Mouse (Mus musculus): ENCODE measurements around the gene Lpcat4. TPM values are rescaled to one million over a fixed set of nuclear protein-coding genes. Genes with fewer than 3 reads are reported as not detected.
A peak's percentile ranks its signal among the peaks of the same experiment; 100 is the strongest.

Lpcat4 gene
- 219 and 231 TPM in 2 replicates for polyA plus RNA-seq (2012; rRNA removed)

DNA sequence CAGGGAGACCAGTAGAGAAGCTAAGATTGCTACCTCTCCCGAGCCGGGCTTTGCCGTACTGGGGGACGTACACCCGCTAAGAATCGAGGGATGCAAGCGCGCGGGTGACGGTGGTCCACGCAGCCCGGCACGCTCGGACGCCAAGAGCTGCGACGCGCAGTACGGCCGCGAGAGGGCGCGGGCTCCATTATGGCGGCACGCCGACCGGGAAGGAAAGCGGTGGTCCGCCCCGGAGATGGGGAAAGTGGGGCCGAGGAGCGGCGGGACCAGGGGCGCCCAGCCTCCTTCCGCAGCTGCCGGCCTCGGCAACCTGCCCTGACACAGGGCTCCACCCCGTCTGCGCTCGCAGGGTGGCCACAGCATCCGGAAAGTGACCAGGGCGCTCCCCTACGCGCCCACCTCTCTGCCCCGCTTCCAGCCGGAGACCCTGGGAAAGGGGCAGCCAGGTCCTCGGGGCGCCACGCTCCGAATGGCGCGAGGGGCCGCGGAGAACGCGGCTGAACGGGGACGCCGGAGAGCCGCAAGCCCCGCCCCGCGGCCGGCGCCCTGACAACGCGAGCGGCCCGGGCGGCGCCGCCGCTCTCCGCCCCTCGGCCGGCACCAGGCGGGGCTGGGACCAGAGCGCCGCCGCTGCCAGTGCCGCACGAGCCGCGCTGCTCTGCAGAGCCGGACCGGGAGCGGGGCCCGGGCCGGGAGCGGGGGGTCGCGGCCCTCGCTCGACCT is at the start of gene Lpcat4:
Gene Lpcat4 (plus strand): TSS at position 257 of the 723 bp plus-strand sequence.
- no peaks in the 10 kb centered on the region for H3K27me3 ChIP-seq (ENCODE audit: control insufficient read depth, insufficient read depth, low read length)
- WGBS: under 1% methylated on average over 92 of the region's 94 CpGs
- peak within 1 kb of the TSS; percentile 94 for H3K27ac ChIP-seq (ENCODE audit: insufficient read depth, low read length)
- peaks cover 2% of the 10 kb centered on the region; the same call in 1 of the 2 replicates for H3K4me1 ChIP-seq (ENCODE audit: control insufficient read depth, insufficient read depth, low read length)
- peak; percentile 48; the same call in 1 of the 2 replicates for TF ChIP-seq POLR2A (IDR thresholded peaks at IDR 0.05; ENCODE audit: borderline replicate concordance, insufficient read depth, low read length)
- peak; percentile 73 for TF ChIP-seq CTCF (IDR thresholded peaks at IDR 0.05; ENCODE audit: borderline replicate concordance, insufficient read depth, low read depth, low read length)
- peak within 1 kb of the TSS; percentile 91 for H3K4me3 ChIP-seq (replicated peaks; ENCODE audit: insufficient read depth, low read depth, low read length)
- DNase-seq: peak; percentile 88 to 94

GRCm38 (mm10) chr2:112196859-112197258 is 42.4 kb upstream of the Lpcat4 start:
- Histone ChIP-seq H3K27me3 (ENCODE audit: control insufficient read depth, insufficient read depth, low read length) (no peaks in the 10 kb centered on the region), H3K4me3 (replicated peaks; ENCODE audit: insufficient read depth, low read depth, low read length) (no peak overlapping the region), H3K4me1 (ENCODE audit: control insufficient read depth, insufficient read depth, low read length) (no peaks in the 10 kb centered on the region), H3K27ac (ENCODE audit: insufficient read depth, low read length) (no peak overlapping the region)
- TF ChIP-seq POLR2A (IDR thresholded peaks at IDR 0.05; ENCODE audit: borderline replicate concordance, insufficient read depth, low read length) (no peak), CTCF (IDR thresholded peaks at IDR 0.05; ENCODE audit: borderline replicate concordance, insufficient read depth, low read depth, low read length) (peak; percentile 84)
- WGBS: 2% methylated on average over 2 of the region's 2 CpGs
- DNase-seq: peak; percentile 27 to 45

DNA sequence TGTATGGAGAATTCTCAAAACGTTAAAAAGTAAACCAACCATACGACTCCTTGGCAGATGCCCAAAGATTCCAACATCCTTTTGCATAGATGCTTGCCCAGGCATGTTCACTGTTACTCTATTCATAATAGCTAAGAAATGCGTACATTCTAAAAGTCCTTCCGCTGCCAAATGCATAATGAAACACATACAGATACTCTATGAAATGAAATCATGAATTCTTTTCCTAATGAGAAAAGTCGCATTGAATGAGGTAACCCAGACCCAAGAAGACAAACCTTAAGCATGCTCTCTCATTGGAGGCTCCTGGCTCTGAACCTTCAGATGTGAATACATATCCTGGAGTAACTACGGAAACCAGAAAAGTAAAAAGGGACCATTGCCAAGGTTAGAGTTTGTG is 36.2 kb upstream of the Lpcat4 start:
- Histone ChIP-seq H3K4me3 (replicated peaks; ENCODE audit: insufficient read depth, low read depth, low read length) (no peak overlapping the region), H3K4me1 (ENCODE audit: control insufficient read depth, insufficient read depth, low read length) (no peaks in the 10 kb centered on the region), H3K27ac (ENCODE audit: insufficient read depth, low read length) (no peak overlapping the region), H3K27me3 (ENCODE audit: control insufficient read depth, insufficient read depth, low read length) (no peaks in the 10 kb centered on the region)
- no peak for DNase-seq
- 23% methylated on average over 6 of the region's 6 CpGs for WGBS
- TF ChIP-seq POLR2A (IDR thresholded peaks at IDR 0.05; ENCODE audit: borderline replicate concordance, insufficient read depth, low read length) (no peak), CTCF (IDR thresholded peaks at IDR 0.05; ENCODE audit: borderline replicate concordance, insufficient read depth, low read depth, low read length) (no peak)

DNA sequence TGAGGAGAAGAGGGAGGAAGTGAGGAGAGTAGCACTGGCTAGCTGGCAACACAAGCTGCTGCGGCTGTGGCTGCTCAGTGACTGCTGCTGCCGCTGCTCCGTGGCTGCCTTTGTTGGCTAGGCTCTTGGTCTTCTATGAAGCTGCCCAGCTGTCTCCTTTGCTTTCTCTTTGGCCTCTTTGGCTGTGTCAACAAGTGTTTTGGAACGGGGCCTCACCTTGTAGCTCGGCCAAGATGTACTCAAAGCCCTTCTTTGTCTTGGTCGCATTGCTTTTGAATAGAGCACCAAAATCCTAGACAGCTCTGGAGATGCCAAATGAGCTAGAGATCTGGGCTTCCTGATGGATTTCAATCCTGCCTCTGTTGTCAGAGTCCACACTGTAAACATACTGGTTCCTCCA is 29.1 kb upstream of the Lpcat4 start:
- no peak overlapping the region for H3K27ac ChIP-seq (ENCODE audit: insufficient read depth, low read length)
- DNase-seq: peak; percentile 28 to 65
- H3K4me3 ChIP-seq (replicated peaks; ENCODE audit: insufficient read depth, low read depth, low read length): no peak overlapping the region
- H3K4me1 ChIP-seq (ENCODE audit: control insufficient read depth, insufficient read depth, low read length): no peaks in the 10 kb centered on the region
- TF ChIP-seq CTCF (IDR thresholded peaks at IDR 0.05; ENCODE audit: borderline replicate concordance, insufficient read depth, low read depth, low read length) (no peak), POLR2A (IDR thresholded peaks at IDR 0.05; ENCODE audit: borderline replicate concordance, insufficient read depth, low read length) (no peak)
- H3K27me3 ChIP-seq (ENCODE audit: control insufficient read depth, insufficient read depth, low read length): no peaks in the 10 kb centered on the region
- WGBS: 5% methylated on average over 6 of the region's 6 CpGs

GRCm38 (mm10) chr2:112210699-112211098 is 28.6 kb upstream of the Lpcat4 start:
- TF ChIP-seq POLR2A (IDR thresholded peaks at IDR 0.05; ENCODE audit: borderline replicate concordance, insufficient read depth, low read length) (no peak), CTCF (IDR thresholded peaks at IDR 0.05; ENCODE audit: borderline replicate concordance, insufficient read depth, low read depth, low read length) (no peak)
- no peaks in the 10 kb centered on the region for H3K27me3 ChIP-seq (ENCODE audit: control insufficient read depth, insufficient read depth, low read length)
- 26% methylated on average over 2 of the region's 2 CpGs for WGBS
- H3K4me3 ChIP-seq (replicated peaks; ENCODE audit: insufficient read depth, low read depth, low read length): no peak overlapping the region
- no peak for DNase-seq
- H3K27ac ChIP-seq (ENCODE audit: insufficient read depth, low read length): no peak overlapping the region
- H3K4me1 ChIP-seq (ENCODE audit: control insufficient read depth, insufficient read depth, low read length): no peaks in the 10 kb centered on the region

DNA sequence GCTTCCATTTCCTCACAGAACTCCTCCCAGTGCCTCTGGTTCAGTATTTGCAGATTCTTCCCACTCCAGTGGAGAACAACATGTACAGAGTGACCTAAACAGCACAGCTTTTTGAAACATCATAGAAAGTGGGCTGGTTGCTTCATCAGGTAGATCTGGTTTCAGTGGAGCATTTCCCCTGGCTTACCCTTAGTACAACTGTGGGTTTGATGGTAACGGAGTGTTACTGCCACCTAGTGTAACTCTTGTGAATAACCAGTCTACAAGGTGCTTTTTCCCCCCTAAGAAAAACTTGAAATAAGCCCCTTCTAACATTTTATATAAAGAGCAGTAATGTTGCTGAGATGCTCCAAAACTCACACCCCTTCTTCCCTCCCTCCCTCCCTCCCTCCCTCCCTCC is 23.3 kb upstream of the Lpcat4 start:
- H3K4me3 ChIP-seq (replicated peaks; ENCODE audit: insufficient read depth, low read depth, low read length): no peak overlapping the region
- DNase-seq: no peak
- 16% methylated on average over 1 of the region's 1 CpGs for WGBS

DNA sequence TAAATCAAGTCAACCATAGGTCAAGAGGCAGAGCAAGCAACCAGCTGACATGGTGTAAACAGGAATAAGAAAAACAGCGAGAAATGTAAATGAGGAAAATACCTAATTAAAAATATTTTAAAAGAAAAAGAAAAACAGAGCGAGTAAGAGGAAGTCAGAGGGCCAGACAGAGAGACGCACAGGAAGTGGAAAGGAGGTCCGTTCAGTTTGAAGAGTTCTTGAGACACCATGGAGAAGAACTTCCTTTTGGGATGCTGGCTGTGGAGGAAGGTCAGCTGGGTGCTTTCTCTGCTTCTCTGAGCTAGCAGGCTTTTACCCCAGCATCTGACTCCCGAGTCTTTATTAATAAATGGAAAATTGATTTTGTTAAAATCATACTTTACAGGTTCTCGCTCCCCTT is 21.7 kb upstream of the Lpcat4 start:
- no peak overlapping the region for H3K27ac ChIP-seq (ENCODE audit: insufficient read depth, low read length)
- 81% methylated on average over 6 of the region's 6 CpGs for WGBS
- no peak overlapping the region for H3K4me3 ChIP-seq (replicated peaks; ENCODE audit: insufficient read depth, low read depth, low read length)
- TF ChIP-seq POLR2A (IDR thresholded peaks at IDR 0.05; ENCODE audit: borderline replicate concordance, insufficient read depth, low read length) (no peak), CTCF (IDR thresholded peaks at IDR 0.05; ENCODE audit: borderline replicate concordance, insufficient read depth, low read depth, low read length) (no peak)
- no peak for DNase-seq
- H3K27me3 ChIP-seq (ENCODE audit: control insufficient read depth, insufficient read depth, low read length): no peaks in the 10 kb centered on the region
- H3K4me1 ChIP-seq (ENCODE audit: control insufficient read depth, insufficient read depth, low read length): no peaks in the 10 kb centered on the region

More for the DNA sequence above, 23.3 kb upstream of the Lpcat4 start:
- TF ChIP-seq POLR2A (IDR thresholded peaks at IDR 0.05; ENCODE audit: borderline replicate concordance, insufficient read depth, low read length) (no peak), CTCF (IDR thresholded peaks at IDR 0.05; ENCODE audit: borderline replicate concordance, insufficient read depth, low read depth, low read length) (peak; percentile 30; the same call in 1 of the 2 replicates)
- Histone ChIP-seq H3K27me3 (ENCODE audit: control insufficient read depth, insufficient read depth, low read length) (no peaks in the 10 kb centered on the region), H3K27ac (ENCODE audit: insufficient read depth, low read length) (no peak overlapping the region), H3K4me1 (ENCODE audit: control insufficient read depth, insufficient read depth, low read length) (no peaks in the 10 kb centered on the region)

DNA sequence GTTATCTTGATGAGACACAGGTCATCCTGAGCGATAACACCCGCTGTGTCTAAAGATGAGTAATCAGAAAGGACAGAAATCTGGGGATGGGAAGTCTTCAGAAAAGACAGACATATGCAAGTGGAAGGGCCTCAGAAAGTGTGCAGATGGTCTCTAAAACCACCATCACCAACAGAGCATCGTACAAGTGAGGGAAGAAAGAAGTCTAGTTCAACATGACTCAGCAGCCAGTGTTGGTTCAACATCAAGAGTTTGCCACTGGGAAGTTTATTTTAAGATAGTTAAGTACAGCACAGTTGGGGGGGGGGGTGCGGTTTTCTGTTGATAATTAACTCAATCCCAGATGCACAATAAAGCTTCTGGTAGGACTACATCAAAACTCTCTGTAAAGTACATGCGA is 18.4 kb upstream of the Lpcat4 start:
- WGBS: 90% methylated on average over 5 of the region's 5 CpGs
- no peaks in the 10 kb centered on the region for H3K27me3 ChIP-seq (ENCODE audit: control insufficient read depth, insufficient read depth, low read length)
- H3K27ac ChIP-seq (ENCODE audit: insufficient read depth, low read length): no peak overlapping the region
- TF ChIP-seq CTCF (IDR thresholded peaks at IDR 0.05; ENCODE audit: borderline replicate concordance, insufficient read depth, low read depth, low read length) (no peak), POLR2A (IDR thresholded peaks at IDR 0.05; ENCODE audit: borderline replicate concordance, insufficient read depth, low read length) (no peak)
- no peaks in the 10 kb centered on the region for H3K4me1 ChIP-seq (ENCODE audit: control insufficient read depth, insufficient read depth, low read length)
- no peak overlapping the region for H3K4me3 ChIP-seq (replicated peaks; ENCODE audit: insufficient read depth, low read depth, low read length)
- DNase-seq: no peak
